Mouse (Mus musculus) left cerebral cortex, postnatal 25 days (tissue): ENCODE measurements around the gene Bcl7c. TPM values are rescaled to one million over a fixed set of nuclear protein-coding genes. Genes with fewer than 3 reads are reported as not detected.
"Not testable (repeated sequence)": the region's sequence is repeated elsewhere in the genome, so short reads cannot be mapped to it uniquely, and the experiment has no call there.

ENCODE experiments used
- DNase-seq, 2 experiments: peaks; one replicate each; pipeline ENCODE4 v3.0.0; 2022; ENCODE audit warnings: low spot score in 2 of 2, mixed read lengths in 1 of 2
- intact Hi-C: fragments of 180-260 bp; cut with DNase I; formaldehyde crosslinking; loops from one replicate; pipeline ENCODE4 v1.15.1; 2025
- total RNA-seq, 2 experiments: library from RNA; stranded (reverse); gene quantifications; 2 replicates each; pipeline ENCODE4 v1.2.3; 2021

Bcl7c gene
- 10 to 100 TPM; 37.6 to 43.0 TPM for total RNA-seq

- peak; percentile 88 to 90 for DNase-seq
- intact Hi-C loops: loop anchor here (1.0 to 2.0 kb wide), 3 partner anchors 18 to 37 kb away; no protein-coding TSS in a partner anchor
These were observed at the start of gene Bcl7c for GRCm38 (mm10) chr7:127708207-127709078. Bcl7c (minus strand) TSS chr7:127708933.

- DNase-seq: no peak
- intact Hi-C loops: no loop called here
These were observed 45.0 kb upstream of the Bcl7c start for GRCm38 (mm10) chr7:127753741-127754140.

GRCm38 (mm10) chr7:127753158-127753557 lies 44.4 kb upstream of the Bcl7c start:
- intact Hi-C loops: no loop called here
- DNase-seq: no peak

DNA sequence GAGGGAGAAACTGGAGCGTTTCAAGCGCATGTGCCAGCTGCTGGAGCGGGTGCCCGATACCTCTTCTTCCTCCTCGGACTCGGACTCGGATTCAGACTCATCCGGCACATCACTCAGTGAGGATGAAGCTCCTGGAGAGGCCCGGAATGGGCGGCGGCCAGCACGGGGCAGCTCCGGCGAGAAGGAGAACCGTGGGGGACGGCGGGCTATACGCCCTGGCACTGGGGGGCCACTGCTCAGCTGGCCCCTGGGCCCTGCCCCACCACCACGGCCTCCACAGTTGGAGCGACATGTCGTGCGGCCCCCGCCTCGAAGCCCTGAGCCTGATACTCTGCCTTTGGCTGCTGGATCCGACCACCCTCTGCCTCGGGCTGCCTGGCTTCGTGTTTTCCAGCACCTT lies 43.3 kb upstream of the Bcl7c start:
- intact Hi-C loops: no loop called here
- no peak for DNase-seq

GRCm38 (mm10) chr7:127751619-127752018 lies 42.9 kb upstream of the Bcl7c start:
- intact Hi-C loops: no loop called here

DNA sequence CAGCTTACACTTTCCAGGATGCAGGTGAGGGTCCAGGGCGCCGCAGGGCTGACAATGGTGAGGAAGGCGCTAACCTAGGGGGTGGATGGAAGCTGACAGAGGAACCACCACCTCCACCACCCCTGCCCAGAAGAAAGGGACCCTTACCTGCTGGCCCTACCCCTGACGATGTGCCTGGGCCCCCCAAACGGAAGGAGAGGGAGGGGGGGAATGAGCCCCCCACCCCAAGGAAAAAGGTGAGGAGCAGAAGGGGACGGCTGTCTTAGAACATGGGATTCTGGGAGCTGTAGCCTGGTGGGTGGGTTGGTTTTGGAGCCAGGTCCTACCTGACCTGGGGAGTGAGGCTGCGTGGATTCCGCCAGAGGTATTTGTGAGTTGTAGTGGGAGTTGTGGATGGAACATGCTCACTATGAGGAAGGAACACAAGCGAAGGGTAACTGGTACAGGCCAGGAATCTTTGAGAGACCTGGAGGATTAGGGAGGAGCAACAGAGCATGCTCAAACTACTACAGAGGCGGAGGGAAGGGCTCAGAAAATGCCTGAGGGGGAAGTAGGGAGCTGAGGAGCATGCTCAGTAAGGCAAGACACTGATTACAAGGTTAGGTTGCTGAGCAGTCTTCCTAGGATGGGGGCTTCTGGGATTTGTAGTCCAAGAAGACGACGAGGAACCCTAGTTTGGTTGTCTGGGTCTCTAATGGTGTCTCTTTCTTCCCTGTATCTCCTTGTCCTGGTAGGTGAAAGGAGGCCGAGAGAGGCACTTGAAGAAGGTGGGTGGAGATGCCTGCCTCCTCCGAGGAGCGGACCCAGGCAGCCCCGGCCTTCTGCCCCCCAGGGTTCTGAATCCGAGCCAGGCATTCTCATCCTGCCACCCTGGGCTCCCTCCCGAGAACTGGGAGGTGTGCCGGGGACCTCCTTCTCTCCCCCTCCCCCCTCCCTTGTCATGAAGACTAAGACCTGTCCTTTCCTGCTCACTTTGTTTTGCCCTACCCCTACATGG lies 41.7 kb upstream of the Bcl7c start:
- intact Hi-C loops: no loop called here
- DNase-seq: peak; percentile 63 to 86

More at GRCm38 (mm10) chr7:127751619-127752018, 42.9 kb upstream of the Bcl7c start:
- DNase-seq: no peak

DNA sequence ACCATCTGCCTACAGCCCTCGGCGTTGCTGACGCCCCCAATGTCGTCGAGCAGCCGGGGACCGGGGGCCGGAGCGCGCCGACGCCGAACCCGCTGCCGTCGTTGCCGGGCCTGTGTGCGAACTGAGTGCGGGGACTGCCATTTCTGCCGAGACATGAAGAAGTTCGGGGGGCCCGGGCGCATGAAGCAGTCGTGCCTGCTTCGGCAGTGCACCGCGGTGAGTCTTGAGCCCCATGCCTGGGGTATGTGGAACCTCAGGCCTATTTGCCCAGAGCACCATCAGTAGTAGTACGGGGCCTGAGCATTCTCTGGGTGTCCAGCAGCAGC lies 39.5 kb upstream of the Bcl7c start:
- intact Hi-C loops: no loop called here

GRCm38 (mm10) chr7:127747559-127748234 lies 39.0 kb upstream of the Bcl7c start:
- intact Hi-C loops: no loop called here
- no peak for DNase-seq

More for the DNA sequence above, 39.5 kb upstream of the Bcl7c start:
- no peak for DNase-seq

DNA sequence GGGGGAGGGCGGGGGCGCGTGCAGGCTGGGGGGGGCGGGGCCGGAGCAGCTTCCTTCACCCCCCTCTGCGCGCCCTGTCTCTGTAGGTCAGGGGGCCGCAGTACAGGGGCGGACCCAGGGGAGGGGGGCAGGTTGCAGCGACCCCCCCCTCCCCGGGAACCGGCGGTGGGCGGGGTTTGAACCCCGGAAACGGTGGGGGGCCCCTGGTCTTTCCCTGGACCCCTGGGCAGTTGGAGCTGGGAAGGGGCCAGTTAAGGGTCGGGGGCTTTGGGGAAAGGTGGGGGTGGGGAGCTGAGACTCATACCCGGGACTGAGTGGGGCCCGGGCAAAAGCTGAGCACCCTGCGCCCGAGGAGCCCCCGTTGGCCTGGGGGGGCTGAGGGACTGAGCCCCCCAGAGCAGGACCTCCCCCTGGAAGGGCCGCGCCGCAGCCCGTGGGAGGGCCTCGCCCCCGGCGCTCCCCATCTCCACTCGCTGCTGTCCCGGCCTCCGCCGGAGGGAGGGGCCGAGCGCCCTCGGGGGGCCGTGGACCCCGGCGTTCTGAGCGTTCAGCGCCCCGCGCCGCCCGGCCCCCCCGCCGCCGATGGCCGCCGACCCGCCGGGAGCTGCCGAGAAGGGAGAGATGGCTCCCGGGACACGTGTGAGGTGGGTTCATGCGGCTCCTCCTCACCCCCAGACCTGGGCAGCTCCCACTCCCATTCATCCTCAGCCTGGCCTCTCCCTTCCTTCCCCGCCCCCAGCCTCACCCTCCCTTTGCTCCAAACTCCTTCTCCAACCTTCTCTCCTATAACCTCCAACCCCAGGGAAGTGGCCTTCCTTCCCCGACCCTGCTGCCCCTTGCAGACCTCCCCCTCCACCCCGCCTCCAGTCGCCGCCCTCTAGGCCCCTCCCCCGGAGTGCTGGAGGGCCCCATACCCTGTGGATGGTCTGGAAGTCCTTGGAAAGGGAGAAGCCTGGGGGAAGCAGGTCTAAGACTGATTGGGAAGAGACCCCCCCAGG lies 38.1 kb upstream of the Bcl7c start:
- no peak for DNase-seq
- intact Hi-C loops: no loop called here

DNA sequence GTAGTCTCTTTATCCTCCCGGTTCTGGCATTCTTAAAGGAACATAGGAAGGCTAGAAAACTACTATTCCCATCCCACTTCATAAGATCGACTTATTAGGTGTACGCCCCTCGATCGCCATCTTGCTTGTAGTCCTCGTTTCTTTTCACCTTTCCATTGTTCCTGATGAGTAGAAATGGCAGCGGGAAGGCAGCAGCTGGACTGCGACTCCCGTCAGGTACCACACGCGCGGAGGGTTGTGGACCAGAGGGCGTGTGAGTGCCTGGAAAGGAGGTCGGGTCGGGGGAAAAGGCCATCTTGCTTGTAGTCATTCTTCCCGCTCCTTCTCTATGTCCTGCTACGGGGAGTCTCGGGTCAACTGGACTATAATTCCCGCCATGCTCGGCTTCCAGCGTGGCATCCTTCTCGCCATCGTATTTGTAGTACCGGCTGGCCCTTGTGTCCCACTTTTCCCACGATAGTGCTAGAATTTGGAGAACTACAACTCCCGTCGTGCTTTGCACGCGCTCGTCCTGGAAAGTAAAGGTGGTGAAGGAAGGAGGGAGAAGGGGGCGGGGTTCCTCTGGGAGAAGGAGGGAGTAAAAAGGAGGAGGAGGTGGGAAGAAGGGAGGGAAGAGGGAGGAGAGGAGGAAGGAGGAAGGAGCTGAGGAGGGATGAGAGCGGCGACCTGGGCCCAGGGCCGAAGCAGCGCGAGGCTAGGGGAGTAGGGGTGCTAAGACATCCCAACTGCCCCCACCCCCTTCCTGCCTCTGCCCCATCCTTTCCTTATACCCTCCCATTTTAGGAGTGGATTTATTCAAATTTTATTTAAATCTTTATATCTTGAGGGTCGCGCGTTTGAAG lies 37.1 kb upstream of the Bcl7c start:
- DNase-seq: peak; percentile 96 to 100
- intact Hi-C loops: loop anchor here (1.0 kb wide), 2 partner anchors 37 to 71 kb away; no protein-coding TSS in a partner anchor

GRCm38 (mm10) chr7:127745251-127745651 lies 36.5 kb upstream of the Bcl7c start:
- intact Hi-C loops: loop anchor here (1.0 kb wide), 2 partner anchors 36 to 70 kb away; no protein-coding TSS in a partner anchor
- DNase-seq: peak; percentile 95 to 99

DNA sequence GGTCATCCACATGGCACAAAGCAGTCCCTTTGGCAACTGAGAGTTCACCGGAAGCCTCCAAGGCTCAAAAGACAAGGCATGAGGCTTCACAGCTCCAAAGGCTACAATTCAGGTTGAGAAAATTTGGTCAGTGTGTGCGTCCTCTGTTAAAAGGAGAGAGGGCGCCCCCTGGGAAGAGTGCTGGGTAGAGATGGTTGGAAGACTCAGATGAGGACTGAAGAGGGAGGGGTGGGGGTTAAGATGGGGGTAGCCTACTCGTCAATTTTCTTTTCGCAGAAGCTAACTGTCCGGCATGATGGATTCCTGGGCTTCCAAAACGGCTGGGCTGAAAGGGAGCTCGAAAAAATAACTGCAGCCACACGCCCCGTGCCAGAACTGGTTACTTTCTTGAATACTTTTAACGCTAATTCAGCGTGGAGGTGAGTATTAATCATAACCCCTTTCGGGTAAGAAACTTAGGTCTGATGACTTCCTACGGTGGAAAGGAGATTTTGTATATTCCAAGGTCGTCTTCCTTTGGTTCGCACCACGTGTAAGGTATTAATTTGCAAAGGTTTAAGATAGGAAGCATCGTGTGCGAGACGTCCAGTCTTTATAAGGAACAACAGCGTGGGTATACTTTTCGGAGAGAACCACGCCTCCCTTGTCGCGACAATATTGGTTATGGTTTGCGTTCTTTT lies 35.8 kb upstream of the Bcl7c start, which contains the start of gene Fbxl19:
Fbxl19 (plus strand) TSS at position 178 of the 680 bp plus-strand sequence.
- DNase-seq: peak; percentile 72 to 77
- intact Hi-C loops: loop anchor here (1.0 kb wide), 2 partner anchors 35 to 69 kb away; no protein-coding TSS in a partner anchor

DNA sequence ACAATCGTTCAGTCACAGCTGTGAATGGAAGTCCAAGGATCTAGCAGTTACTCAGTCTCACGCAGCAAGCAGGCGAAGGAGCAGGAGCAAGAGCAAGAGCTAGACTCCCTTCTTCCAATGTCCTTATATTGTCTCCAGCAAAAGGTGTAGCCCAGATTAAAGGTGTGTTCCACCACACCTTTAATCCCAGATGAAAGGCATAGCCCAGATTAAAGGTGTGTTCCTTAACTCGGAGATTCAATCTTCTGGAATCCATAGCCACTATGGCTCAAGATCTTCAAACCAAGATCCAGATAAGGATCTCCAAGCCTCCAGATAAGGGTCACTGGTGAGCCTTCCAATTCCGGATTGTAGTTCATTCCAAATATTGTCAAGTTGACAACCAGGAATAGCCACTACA lies 23.3 kb upstream of the Bcl7c start, which contains the start of gene Ctf2:
Ctf2 (minus strand) TSS at position 101 of the 400 bp plus-strand sequence.
- DNase-seq: not testable (repeated sequence)

DNA sequence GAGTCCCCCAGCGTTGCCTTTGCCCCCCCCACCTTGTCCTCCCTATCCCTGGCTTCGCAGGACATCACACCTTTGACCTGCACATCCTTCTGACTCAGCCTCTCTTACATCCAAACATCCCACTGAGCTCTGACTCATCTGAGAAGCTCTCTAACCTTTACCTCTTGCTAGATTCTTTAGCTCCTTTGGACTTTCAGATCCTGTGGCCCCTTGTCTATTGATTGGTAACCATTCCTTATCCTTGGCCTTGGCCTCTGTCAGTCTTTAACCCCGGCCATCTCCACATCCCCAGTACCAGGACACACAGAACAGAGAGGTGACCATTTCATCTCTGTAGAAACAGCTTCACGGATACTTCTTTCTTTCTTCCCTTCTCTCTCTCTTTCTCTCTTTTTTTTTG lies 21.4 kb upstream of the Bcl7c start:
- no peak for DNase-seq
- intact Hi-C loops: no loop called here

More for the DNA sequence above, 23.3 kb upstream of the Bcl7c start, which contains the start of gene Ctf2:
- intact Hi-C loops: not testable (repeated sequence)

DNA sequence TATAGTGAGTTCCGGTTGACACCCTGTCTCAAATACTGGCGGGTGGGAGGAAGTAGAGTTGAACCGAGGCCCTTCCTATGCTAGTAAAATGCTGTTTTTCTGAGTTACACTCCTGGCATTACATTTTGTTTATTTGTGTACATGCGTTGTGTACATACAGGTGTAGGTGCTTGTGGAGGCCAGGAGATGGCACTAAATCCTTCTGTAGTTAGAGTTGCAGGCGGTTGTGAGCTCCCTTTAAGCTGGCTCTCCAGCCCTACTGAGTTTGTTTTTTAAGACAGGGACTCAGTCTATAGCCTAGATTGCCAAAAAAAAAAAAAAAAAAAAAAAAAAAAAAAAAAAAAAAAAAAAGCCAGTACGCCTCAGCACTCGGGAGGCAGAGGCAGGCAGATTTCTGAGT lies 19.2 kb upstream of the Bcl7c start:
- no peak for DNase-seq

GRCm38 (mm10) chr7:127725924-127726323 lies 17.2 kb upstream of the Bcl7c start:
- DNase-seq: no peak
- intact Hi-C loops: no loop called here

More for the DNA sequence above, 19.2 kb upstream of the Bcl7c start:
- intact Hi-C loops: no loop called here

DNA sequence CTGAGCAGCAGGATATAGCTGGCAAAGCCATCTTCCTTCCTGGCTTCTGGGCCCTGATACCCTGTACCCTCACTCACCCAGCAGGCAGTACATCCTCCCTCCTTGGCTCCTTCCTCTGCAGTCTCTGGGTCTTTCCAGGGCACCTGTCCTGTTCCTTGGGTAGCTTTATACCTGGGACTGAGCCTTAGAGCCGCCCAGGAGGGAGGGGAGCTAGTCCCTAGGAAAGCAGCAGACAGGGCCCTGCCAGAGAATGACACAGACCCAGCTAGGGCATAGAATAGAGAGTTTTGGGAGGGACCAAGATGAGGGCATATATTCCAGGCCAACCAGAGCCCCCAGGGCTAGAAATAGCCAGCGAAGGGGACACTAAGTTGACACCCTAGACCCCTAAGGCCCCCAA lies 16.8 kb upstream of the Bcl7c start:
- no peak for DNase-seq

More for the DNA sequence above, 16.8 kb upstream of the Bcl7c start:
- intact Hi-C loops: no loop called here
